Mouse (Mus musculus) olfactory bulb, adult 2 months (tissue): ENCODE measurements at regions not wholly inside any gene's neighbourhood (a gene's known extent, or its start where the extent isn't known, plus 50 kb on each side); places are given as distances from the start of the nearest gene placed in this dataset.

Experiments
- H3K27ac ChIP-seq: fragments of 200-500 bp; 2 replicates; pipeline ENCODE4 v1.5.1; 2012; ENCODE audit warnings: low read depth, low read length; ENCODE audit not compliant: insufficient read depth
- H3K4me1 ChIP-seq: fragments of 200-500 bp; 2 replicates; pipeline ENCODE4 v1.6.1; 2012; ENCODE audit warnings: low read length; ENCODE audit not compliant: control insufficient read depth, insufficient read depth
- H3K4me3 ChIP-seq: fragments of 200-500 bp; 2 replicates; pipeline ENCODE4 v1.5.1; 2012; ENCODE audit warnings: mild to moderate bottlenecking, low read depth, low read length, moderate library complexity; ENCODE audit not compliant: insufficient read depth
- CTCF ChIP-seq: fragments of 200-500 bp; IDR thresholded peaks from 2 replicates; pipeline ENCODE4 v1.5.1; 2012; ENCODE audit warnings: low read depth, mild to moderate bottlenecking, low read length, moderate library complexity; ENCODE audit not compliant: insufficient read depth
- POLR2A ChIP-seq: fragments of 200-500 bp; IDR thresholded peaks from 2 replicates; pipeline ENCODE4 v1.6.1; 2012; ENCODE audit warnings: mild to moderate bottlenecking, low read depth, low read length, moderate library complexity; ENCODE audit not compliant: insufficient read depth
- WGBS: fragments of 180-500 bp; shearing (Covaris S2); methylation state at CpG from one replicate; pipeline ENCODE4 v1.1.7; 2018; 5-methylcytosine and 5-hydroxymethylcytosine counted together

DNA sequence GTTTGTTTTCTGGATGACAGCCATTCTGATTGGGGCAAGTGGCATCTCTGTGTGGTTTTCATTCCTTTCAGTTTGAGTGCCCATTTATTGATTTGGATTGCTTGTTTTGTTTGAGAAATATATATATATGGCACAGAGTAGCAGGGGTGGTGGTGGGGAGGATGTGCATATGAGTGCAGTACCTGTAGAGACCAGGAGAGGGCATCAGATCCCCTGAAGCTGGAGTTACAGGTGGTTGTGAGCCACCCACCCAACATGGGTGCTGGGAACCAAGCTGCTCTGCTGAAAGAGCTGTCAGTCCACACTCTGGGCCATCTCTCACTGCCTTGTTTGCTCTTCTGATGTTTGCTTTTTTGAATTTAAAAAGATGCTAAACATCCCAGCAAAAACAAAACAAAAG is 216.7 kb downstream of the Uaca start:
- H3K4me1 ChIP-seq: peaks cover 13% of the 10 kb centered on the region
- no peak overlapping the region for H3K27ac ChIP-seq
- TF ChIP-seq CTCF (no peak), POLR2A (no peak)
- H3K4me3 ChIP-seq: no peak overlapping the region

DNA sequence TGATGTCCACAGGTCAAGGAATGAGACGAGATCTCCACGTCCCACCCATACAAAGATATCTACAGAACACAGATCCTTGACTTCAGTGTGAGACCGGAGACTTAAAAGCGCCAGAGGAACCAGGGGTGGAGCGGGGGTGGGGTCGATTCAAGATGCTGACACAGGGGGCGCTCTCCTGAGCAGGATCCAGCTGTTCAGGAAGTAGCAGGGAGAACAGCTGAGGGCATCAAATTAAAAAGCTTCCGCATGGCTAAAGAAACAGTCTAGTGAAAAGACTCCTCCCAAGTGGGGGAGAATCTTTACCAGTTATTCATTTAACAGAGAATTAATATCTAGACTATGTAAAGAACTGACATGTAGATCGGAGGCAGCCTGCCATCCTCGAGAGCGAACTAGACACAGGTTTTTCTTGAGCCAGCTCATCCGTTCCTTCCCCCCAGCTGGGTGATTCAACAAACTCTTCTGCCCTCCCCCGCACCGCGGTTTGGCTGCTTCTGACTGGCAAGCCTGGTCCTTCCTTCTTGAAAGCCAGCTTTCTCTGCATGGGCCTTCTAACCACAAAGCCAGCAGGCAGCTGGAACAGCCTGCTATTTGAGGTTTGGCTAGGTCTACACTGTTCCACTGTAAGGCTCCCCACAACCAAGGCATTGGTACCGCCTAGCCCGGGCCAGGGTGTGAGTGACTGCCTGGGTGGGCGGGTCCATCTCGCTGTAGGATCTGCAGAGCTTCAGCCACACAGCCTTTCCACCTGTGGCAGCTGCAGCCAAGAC is 218.6 kb downstream of the Uaca start:
- WGBS: 35% methylated on average over 19 of the region's 19 CpGs
- TF ChIP-seq CTCF (no peak; the same call in 1 of the 2 replicates), POLR2A (no peak)
- peaks cover 16% of the 10 kb centered on the region for H3K4me1 ChIP-seq
- no peak overlapping the region for H3K27ac ChIP-seq
- no peak overlapping the region for H3K4me3 ChIP-seq

DNA sequence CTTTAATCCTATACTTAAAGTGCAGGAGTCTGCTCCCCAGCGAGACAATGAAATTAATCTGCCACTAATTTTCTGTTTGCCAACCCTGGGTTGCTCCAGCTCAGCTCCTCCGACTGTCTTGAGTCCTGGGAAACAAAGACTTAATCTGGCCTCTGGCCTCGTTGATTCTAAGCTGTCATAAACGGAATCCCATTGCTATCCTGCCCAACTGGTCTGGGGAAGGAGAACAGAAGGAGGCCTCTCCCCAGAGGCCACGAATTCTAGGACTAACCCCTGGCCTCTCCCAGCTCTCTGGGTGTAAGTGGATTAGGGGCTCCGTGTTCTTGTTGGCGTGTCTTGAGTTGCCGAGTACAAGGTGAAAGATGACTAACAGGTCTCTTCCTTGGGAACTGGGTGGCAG is 219.8 kb downstream of the Uaca start:
- no peak overlapping the region for H3K4me3 ChIP-seq
- H3K4me1 ChIP-seq: peaks cover 16% of the 10 kb centered on the region
- TF ChIP-seq CTCF (no peak), POLR2A (no peak)
- no peak overlapping the region for H3K27ac ChIP-seq
- WGBS: 89% methylated on average over 8 of the region's 8 CpGs

DNA sequence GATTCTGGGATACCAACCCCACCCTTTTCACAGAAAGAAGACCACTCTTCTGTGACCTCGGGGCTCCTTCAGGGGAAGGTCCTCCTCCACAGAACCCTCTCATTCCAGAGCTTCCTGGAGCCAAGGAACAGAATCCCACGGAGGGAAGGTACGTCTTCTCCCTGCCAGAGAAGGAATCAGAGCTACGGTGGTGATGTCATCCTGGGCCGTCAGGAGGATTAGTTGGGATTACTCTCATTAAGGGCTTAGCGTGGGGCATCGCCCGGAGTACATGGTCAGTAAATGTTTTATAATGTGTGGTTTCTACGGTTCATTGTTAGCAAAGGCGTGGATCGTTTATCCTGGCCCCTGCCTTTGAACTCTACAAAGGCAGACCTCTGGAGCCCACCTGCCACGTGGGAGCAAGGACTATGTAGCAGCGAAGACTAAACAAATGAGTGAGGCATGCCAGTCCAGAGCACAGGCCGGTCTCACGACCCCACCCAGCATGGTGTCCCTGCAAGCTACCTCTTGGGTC is 221.1 kb downstream of the Uaca start:
- Histone ChIP-seq H3K27ac (no peak overlapping the region), H3K4me1 (peaks cover 16% of the 10 kb centered on the region), H3K4me3 (no peak overlapping the region)
- WGBS: 81% methylated on average over 15 of the region's 15 CpGs
- TF ChIP-seq POLR2A (no peak), CTCF (no peak)

DNA sequence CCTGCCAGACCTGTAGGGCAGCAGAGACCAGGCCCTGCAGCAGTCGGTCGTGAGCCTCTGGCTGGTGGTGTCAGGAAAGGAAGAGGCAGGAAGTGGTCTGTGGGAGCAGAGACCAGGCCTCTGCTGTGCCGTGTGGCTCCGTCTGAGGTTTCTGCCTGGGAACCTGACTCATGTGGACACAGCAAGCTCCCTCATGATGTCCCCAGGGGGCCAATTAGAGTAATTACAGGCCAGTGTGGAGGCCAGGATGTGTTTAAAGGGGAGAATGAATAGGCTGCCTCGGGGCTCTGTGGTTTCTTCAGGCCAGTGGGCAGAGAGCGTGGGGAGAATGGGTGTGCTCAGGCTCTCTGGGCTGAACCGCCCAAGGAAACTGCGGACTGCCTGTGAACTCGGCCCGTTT is 222.3 kb downstream of the Uaca start:
- WGBS: 70% methylated on average over 10 of the region's 10 CpGs
- TF ChIP-seq POLR2A (no peak), CTCF (no peak)
- Histone ChIP-seq H3K4me1 (peaks cover 16% of the 10 kb centered on the region), H3K4me3 (no peak overlapping the region), H3K27ac (no peak overlapping the region)

DNA sequence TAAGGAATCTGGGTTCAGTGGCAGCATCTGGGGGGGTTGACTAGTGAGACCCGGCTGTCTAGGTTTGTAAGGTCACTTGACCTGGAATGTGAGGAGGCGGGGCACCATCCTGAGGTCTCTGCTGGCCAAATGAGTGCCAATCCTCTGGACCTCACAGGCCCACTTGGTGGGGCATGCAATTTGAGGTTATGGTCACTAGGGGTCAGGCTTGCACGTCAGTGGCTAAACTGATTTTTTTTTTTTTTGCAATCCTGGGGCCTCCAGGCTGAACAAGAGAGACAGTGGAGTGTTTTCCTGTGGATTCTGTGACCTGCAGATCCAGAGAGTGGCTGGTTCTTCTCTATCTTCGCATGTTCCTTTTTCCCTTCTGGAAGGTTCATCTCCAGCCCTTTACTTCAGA is 225.6 kb downstream of the Uaca start:
- Histone ChIP-seq H3K4me3 (no peak overlapping the region), H3K4me1 (peaks cover 9% of the 10 kb centered on the region), H3K27ac (no peak overlapping the region)
- TF ChIP-seq POLR2A (no peak), CTCF (0 out of 2 replicates have a peak, but pooled peaks have one; percentile 27)
- WGBS: 85% methylated on average over 4 of the region's 4 CpGs

DNA sequence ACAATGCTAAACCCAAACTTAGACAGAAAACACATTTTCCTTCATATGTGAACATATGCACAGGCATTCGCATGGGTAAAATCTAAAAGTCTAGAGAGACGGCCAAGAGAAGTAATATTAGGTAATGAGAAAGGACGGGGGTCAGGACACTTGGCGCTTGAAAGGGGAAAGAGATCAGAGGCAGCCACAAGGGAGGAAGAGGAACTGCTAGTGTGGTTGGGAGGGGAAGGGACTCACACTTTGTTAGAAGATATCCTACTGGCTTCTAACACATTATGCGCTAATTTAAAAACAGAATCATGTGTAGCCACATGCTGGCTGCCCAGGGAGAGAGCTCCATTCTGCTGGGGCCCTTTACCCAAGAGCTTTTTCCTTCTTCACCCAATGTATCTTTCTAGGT is 227.5 kb downstream of the Uaca start:
- H3K4me1 ChIP-seq: peaks cover 9% of the 10 kb centered on the region
- no peak for TF ChIP-seq POLR2A
- WGBS: 95% methylated on average over 5 of the region's 5 CpGs
- no peak overlapping the region for H3K4me3 ChIP-seq
- H3K27ac ChIP-seq: no peak overlapping the region

DNA sequence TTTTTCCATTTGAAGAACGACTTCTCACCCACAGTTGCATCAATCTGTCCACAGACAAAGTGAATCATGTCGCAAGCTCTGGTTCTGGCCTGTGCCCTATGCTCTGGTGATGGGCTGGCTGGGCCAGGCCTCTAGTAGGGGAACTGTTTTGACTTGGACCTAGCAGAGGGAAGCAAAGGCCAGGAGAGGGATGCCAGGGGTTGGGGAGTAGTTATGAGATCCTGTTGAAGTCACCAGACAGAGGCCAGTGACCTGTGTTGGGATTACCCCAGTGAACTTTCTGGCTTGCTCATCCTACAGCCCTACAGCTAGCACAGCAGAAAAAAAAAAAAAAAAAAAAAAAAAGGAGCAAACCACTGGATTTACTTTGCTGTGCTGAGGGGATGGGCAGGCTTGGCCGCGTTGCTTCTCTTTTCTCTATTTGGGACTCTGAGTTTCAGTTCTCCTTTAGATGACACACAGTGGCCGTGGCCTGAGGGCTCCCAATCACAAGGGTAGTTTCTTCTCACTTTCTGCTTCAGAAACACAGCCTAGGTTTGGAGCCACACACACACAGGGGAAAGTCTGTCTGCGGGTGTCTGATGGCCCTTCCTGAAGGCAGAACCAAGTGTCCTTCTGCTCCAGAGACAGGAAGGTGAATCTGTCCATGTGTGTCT is 228.2 kb downstream of the Uaca start:
- TF ChIP-seq CTCF (no peak), POLR2A (no peak)
- Histone ChIP-seq H3K4me3 (no peak overlapping the region), H3K27ac (no peak overlapping the region), H3K4me1 (peaks cover 9% of the 10 kb centered on the region)
- WGBS: 95% methylated on average over 6 of the region's 6 CpGs

DNA sequence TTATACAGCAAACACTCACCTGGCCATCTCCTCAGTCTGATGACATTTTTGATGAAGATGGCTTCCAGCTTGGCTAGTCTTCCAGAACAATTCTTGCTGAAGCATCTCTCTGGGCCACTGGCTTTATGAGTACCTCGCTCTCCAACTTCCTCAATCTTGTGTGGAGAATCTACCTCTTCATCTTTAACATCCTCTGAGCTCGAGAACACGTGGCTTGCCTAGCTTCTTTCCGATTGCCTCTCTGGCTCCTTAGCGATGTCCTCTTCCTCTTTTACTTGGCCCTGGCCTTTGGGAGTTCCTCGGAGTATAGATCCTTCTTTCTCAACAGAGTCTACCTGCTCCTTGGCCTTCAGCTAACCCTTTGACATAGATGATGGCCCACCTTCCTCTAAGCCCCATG is 231.0 kb downstream of the Uaca start:
- H3K4me3 ChIP-seq: no peak overlapping the region
- no peak overlapping the region for H3K27ac ChIP-seq
- peaks cover 9% of the 10 kb centered on the region for H3K4me1 ChIP-seq
- TF ChIP-seq CTCF: no peak
- no peak for TF ChIP-seq POLR2A
- WGBS: 86% methylated on average over 6 of the region's 6 CpGs
